Mouse (Mus musculus) cerebellum, adult 9-11 months (tissue): ENCODE data around the gene Pifo.
A peak's percentile ranks its signal among the peaks of the same experiment; 100 is the strongest.
"Not testable (repeated sequence)": the region's sequence is repeated elsewhere in the genome, so short reads cannot be mapped to it uniquely, and the experiment has no call there.

ENCODE experiments used
- DNase-seq: peaks from one replicate; pipeline ENCODE4 v3.0.0; 2022

The Pifo gene

GRCm38 (mm10) chr3:106014546-106014945 is at the start of gene Pifo:
Pifo (minus strand) TSS chr3:106014646.
- DNase-seq = no peak

- peak; percentile 72 for DNase-seq
Measured at GRCm38 (mm10) chr3:106057966-106058365, 43.5 kb upstream of the Pifo start.

GRCm38 (mm10) chr3:106051896-106052295 is 37.5 kb upstream of the Pifo start:
- no peak for DNase-seq

- no peak for DNase-seq
Measured at GRCm38 (mm10) chr3:106040306-106040705, 25.9 kb upstream of the Pifo start.

- DNase-seq = peak; percentile 65
Measured at GRCm38 (mm10) chr3:106032781-106033180, 18.3 kb upstream of the Pifo start, which contains the start of gene Chil5. Chil5 (minus strand) TSS chr3:106032814.

GRCm38 (mm10) chr3:106024135-106024534 is 9.7 kb upstream of the Pifo start:
- no peak for DNase-seq

- no peak for DNase-seq
Measured at GRCm38 (mm10) chr3:106021840-106022239, 7.4 kb upstream of the Pifo start.

- not testable (repeated sequence) for DNase-seq
Measured at GRCm38 (mm10) chr3:106003360-106003759, 11.1 kb downstream of the Pifo start.

- DNase-seq = peak; percentile 16
Measured at GRCm38 (mm10) chr3:106001416-106002370, 12.8 kb downstream of the Pifo start.

- DNase-seq = no peak
Measured at GRCm38 (mm10) chr3:106000707-106001375, 13.6 kb downstream of the Pifo start.

GRCm38 (mm10) chr3:105994730-105995129 is 19.7 kb downstream of the Pifo start:
- no peak for DNase-seq

- DNase-seq = peak; percentile 8
Measured at GRCm38 (mm10) chr3:105991653-105992283, 22.7 kb downstream of the Pifo start.

- DNase-seq = not testable (repeated sequence)
Measured at GRCm38 (mm10) chr3:105989611-105990010, 24.8 kb downstream of the Pifo start.

- no peak for DNase-seq
Measured at GRCm38 (mm10) chr3:105974174-105974573, 40.3 kb downstream of the Pifo start.

GRCm38 (mm10) chr3:105973411-105973810 is 41.0 kb downstream of the Pifo start, which contains the start of gene Ovgp1:
Ovgp1 (plus strand) TSS chr3:105973711.
- no peak for DNase-seq

- DNase-seq = no peak
Measured at GRCm38 (mm10) chr3:105971831-105972446, 42.5 kb downstream of the Pifo start.

GRCm38 (mm10) chr3:105960700-105961099 is 53.7 kb downstream of the Pifo start:
- peak; percentile 20 for DNase-seq

GRCm38 (mm10) chr3:105959999-105960398 is 54.4 kb downstream of the Pifo start, which contains the start of gene Atp5f1:
Atp5f1 (minus strand) TSS chr3:105960099.
- no peak for DNase-seq

GRCm38 (mm10) chr3:105959585-105959984 is 54.9 kb downstream of the Pifo start:
- no peak for DNase-seq

- peak; percentile 96 for DNase-seq
Measured at GRCm38 (mm10) chr3:105958974-105959580, 55.4 kb downstream of the Pifo start, which contains the start of gene Wdr77. Wdr77 (plus strand) TSS chr3:105959369.

- no peak for DNase-seq
Measured at GRCm38 (mm10) chr3:105958204-105958603, 56.2 kb downstream of the Pifo start.

- DNase-seq = no peak
Measured at GRCm38 (mm10) chr3:105957235-105957634, 57.2 kb downstream of the Pifo start.
